Mouse (Mus musculus): ENCODE measurements at regions not wholly inside any gene's neighbourhood (a gene's known extent, or its start where the extent isn't known, plus 50 kb on each side); places are given as distances from the start of the nearest gene placed in this dataset.

DNA sequence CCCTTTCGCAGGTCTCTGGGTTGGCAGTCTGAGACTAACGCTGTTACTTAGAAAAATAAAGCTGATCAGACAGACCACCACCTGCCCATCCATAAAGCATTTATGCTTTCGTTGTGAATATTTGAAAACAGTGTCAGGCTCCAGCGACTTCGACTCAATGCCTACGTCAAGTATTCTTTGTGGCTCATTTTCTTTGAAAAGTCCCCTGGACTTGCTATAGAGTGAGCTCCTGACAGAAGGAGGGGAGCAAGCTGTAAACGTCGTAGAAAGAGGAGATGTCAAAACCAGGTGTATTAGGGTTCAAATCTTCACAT is 135.5 kb upstream of the Btg1 start:
- no peak for DNase-seq (ENCODE audit: extremely low read depth, low read depth)

DNA sequence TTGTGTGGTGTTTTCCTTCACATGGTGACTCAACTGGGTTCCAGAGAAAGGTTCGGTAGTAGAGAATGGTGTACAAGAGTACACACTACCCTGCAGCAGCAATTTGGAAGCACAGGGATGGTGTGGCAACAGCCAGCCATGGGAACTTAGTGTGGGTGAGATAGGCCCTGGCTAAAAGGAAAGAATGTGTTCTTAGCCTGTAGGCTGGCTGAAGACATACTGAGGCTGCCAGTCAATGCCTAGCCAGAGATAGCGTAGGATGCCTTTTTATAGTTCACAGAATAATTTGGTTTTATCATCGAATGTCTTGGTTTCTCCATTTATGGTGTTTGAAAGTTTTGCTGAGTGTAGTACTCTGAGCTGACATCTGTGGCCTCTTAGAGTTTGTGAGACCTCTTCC is 130.1 kb upstream of the Btg1 start:
- no peak for DNase-seq (ENCODE audit: extremely low read depth, low read depth)

DNA sequence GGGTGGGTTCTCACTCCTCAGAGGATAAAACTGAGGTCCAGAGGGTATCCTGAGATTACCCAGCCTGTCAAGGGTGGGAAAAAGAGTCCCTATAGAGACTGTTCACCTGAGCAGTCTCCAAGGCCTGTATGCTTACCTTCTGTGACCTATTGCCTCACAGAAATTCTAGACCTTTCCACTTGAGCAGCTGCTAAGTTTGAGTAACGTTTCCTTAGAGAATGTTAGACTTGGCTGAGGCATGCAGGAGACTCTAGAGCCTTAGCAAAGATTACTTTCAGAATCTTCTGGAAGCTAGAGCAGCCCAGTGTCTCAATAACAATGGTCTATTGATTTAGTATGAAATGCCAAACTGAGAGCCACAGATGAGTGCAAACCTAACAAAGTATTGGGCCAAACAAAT is 123.1 kb upstream of the Btg1 start:
- no peak for DNase-seq (ENCODE audit: extremely low read depth, low read depth)

DNA sequence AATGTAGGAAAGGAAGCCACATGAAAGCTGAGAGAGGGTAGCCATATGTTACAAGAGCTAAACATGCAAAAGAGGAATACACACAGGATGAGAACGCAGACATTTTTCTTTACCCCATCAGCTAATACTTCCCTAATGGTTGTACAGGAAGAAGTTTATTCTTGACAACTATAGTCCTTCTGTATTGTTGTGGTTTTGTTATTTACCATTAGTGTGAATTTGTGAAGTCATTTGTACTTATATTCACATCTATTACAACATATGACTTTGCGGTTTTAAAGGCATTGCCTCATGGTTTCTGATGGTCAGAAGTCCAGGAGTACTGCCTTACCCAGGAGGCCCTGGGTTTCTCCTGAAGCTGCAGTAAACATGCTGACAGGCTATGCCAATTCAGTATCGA is 120.1 kb upstream of the Btg1 start:
- no peak for DNase-seq (ENCODE audit: extremely low read depth, low read depth)

DNA sequence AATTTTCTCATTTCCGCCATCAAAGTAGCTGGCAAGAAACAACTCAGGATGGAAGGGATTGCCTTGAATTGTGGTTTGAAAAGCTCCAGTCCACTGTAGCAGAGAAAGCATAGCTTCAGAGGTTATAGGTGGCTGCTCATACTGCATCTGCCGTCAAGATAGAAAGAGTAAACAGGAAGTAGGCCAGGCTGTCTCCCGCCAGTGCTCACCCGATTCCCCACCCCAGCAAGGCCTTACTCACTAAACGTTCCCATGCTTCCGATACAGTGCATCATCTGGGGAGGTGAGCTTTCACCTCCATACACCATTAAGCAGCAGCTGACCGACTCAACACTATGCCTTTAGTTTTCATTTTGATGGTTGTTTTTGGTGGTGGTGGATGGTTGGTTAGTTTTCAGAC is 119.3 kb upstream of the Btg1 start:
- no peak for DNase-seq (ENCODE audit: extremely low read depth, low read depth)

DNA sequence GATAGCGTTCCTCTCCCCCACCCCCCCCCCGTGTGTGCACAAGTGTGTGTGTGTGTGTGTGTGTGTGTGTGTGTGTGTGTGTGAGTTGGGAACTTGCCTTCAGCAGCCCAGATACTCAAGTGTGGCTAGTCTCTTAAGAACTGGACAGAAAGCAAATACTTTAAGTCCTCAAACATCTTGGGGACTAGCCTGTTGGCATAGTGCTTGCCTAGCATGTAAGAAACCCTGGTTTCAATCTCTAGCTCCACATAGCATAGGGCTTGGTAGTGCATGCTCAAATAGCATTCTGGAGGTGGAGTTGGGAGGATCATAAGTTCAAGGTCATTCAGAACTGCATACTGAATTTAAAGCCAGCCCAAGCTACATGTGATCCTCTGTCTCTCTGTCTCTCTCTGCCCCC is 117.5 kb upstream of the Btg1 start:
- no peak for DNase-seq (ENCODE audit: extremely low read depth, low read depth)

DNA sequence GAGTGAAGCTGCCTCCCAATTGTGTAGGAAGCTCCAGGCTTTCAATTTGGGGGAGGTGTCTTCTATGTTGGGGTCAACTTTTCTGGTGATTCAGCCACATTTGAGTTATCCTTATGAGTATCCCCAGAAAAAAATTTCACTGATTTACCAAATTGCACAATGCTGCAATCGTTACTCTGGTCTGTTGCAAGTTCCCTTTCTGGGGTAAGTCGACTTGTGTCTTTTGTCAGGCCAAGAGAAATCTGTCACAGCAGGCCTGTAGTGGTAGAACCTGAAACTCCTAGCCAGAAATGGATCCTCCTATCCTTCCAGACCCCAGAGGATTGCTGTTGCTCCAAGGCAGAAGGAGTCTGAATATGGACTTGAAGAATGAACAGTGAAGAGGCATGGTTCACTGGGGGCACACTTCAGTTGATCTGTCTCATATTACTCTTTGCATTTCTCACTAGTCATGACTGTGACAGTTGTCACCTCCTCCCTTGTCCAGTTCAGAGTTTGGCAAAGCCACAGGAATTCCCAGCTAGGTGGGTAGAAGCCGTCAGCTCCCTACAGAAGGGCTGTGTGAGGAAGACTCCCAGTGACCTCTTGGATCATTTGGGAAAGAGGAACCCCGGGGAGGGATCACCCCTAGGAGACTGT is 114.6 kb upstream of the Btg1 start:
- DNase-seq (ENCODE audit: extremely low read depth, low read depth) = no peak

DNA sequence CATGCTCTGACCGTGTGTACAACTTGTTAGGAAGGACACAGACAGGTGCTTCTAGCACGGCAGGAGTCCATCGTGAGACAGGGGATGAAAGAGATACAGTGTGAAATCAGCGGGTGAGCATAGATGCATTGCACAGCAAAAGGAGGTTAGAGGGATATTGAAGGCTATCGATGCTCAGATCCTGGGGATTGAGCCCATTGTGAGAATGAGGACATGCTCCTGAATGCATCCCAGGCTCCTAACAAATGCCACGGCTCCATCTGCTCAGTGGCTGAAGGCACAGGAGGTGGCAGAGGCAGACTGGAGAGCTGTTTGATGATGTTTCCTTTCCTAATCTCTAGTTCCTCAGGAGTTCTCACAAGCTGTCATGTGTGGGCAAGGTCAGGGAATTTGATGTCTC is 114.1 kb upstream of the Btg1 start:
- no peak for DNase-seq (ENCODE audit: extremely low read depth, low read depth)

DNA sequence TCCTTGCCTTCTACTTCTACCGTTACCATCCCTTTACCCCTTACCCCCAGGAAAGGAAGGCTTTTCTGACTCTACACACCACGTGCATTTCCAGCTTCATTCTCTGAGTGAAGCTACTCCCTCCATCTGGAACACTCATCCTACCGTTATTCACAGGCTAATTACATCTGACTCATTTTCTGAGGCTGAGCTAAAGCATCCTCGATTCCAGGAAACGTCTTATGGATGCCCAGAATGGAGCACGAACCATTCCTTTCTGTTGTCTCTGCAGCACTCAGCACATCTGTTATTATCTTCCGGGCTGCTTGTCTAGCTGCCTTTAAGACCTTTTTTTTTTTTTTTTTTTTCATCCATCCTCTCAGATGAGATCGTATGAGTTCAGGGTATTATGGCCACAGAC is 112.5 kb upstream of the Btg1 start:
- DNase-seq (ENCODE audit: extremely low read depth, low read depth) = no peak

DNA sequence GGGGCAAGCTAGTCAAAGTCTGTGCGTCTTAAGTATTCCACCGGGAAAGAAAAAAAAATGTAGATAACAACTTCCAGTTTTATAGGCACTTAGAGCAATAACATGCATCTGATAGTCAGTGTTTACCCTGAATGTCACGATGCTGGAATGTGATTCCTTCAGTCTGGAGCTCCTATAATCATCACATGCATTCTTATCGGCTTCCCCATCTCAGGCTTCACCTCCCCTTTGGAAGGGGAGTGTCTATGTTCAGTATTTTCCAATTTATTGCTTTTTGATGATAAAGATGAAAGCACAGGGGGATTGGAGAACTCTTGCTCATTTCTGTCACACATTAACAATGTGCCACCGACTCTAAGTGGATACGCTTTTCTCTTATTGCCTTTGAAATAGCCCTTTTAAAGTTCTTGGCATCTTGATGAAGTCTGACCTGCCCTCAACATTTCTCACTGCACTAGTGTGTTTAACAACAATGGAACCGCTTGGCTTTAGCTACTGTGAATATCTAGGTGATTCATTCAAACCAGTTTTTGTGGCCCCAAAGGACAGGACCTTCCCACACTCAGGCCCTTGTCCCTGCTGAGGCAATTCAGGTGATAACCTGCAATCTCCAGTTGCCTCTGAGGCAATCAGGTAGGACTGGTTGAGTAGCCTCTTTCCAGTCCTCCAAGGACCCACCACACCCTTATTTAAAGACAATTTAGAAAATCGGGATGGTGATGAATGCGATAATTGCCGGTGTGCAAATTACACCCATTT is 101.5 kb upstream of the Btg1 start:
- DNase-seq (ENCODE audit: extremely low read depth, low read depth) = no peak

DNA sequence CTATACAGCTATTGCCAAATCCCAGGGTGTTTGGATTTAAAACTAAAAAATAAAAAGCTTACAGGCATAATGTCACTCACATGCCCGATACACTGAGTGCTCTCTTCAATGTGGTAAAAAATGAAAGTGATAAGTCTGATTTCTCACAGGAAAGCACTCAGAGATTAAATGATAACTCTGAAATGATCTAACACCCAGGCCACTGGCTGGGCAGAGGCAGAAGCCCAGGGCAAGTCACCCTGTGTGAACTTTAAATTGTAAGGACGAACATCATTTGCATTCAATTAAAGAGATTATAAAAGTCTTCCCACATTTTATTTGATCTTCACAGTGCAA is 100.9 kb upstream of the Btg1 start:
- DNase-seq (ENCODE audit: extremely low read depth, low read depth) = no peak

DNA sequence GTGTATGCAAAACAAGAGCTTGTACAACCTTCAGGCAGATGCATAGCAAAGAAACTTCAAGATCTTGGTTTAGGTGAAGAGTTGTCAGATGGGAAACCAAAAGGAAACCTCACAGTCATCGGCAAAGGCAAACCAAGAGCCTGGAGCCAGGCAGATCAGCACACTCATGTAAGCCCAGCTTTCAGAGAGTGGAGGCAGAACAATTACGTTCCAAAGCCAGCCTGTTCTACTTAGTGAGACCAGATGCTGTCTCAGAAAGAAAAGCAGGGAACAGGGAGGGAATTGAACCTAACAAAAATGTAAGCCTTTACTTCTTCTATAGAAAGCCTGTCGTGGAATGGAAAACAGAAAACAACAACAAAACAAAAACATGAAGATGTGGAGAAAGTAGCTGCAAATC is 97.4 kb upstream of the Btg1 start:
- DNase-seq (ENCODE audit: extremely low read depth, low read depth) = no peak

DNA sequence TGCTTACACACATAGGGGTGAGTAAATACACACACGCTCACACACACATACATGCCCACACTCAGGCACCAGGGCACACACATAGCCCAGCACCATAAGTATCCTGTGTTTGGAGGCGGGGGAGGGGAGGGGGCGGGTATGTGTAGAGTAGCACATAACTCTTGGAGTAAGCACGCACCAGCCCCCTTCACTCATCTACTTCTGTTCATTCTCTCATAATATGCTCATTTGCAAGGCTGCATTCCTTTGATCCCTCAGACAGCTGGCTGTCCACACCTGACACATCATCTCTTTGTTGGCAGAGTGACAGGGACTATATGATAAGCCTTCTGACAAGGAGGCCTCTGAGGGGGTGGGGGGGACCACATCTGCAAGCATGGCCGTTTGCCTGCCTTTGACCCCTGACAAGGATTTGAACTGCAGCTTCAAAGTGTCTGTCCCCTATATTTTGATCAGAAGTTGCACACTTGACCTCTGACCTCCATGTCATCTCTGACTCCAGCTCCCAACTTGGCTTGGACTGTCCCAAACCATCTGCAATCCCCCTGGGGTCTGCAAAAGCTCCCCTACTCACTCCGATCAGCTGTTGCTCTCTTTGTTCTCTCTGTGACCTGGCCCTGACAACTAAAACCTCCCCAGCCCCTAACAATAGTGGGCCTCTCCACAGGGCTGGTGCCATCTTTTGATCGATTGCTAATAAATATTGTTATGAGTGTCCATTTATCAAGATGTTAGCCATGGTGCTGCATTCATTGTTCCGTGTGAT is 95.6 kb upstream of the Btg1 start:
- no peak for DNase-seq (ENCODE audit: extremely low read depth, low read depth)

DNA sequence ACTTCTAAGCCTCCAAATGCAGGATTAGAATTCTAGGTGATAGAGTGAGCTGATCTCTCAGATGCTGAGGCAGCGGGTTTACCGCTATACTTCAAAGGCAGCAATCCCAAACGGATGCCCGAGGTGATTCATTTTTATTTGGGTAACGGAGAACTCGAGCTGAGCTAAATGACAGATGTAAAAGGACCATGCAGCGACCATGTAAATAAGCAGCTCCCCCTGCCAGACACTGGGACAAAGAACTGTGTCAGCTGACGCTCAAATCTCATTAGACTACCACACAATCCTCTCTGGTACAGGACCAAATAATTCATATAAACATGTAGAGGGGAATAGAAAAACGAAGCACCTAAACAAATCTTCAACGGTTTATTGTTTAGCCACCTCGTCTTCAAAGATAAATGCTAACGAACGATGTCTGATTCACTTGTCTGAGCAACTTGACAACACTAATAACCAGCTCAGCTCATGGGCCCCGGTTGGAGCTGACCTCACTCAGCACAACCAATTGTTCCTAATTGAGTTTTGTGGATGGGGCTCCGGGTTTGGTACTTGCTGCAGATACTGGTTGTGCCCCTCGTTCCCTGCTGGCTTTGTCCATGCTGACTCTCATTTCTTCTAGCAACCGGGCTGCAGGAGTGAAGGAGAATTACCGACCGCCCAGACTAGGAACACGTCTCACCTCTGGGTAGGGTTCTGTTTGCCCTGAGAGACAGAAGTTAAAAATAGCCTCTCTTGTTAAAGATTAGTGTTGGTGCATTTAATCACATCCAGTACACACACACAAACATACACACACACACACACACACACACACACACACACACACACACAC is 92.6 kb upstream of the Btg1 start:
- DNase-seq (ENCODE audit: extremely low read depth, low read depth) = no peak

DNA sequence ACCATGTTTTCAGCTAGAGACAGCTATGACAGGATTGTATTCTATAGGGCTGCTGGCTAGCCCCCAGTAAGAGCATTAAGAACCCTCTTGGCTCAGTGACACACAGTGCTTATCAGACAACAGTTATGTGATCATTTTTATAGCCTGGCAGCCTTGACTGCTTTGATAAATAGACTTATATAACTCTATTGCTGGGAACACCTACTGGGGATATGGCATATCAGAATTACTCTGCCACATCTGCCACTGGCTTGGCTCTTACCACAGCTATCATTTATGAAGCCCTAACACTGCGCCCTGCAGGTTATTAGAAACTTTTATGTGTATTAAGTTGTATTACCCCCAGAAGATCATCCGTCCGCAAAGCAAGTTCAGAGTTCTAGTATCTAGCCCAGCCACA is 88.9 kb upstream of the Btg1 start:
- no peak for DNase-seq (ENCODE audit: extremely low read depth, low read depth)

DNA sequence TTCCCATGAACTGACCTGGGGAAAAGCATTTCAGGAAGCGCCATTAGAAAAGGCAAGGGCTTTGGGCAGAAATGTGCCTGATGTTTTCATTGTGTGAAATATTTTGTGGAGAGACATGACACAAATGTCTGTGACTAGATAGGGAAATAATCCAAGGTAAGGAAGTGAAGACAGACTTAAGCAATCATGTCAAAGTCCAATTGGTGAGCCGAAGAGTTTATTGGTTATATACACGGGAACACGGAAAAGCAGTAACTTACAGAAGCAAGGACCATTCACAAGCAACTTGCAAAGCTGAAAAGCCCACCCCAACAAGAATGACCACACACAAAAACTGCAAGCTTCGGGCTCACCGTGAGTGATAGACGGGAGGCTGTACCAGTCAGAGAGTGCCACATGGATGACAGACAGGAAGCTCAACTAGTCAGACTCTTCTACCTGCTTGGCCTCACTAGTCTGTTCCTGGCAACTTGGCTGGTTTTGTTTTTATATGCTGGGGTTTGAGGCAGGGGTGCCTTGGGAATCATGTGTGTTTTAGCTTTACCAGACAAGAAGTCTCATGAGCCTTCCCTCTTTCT is 82.2 kb upstream of the Btg1 start:
- no peak for DNase-seq (ENCODE audit: extremely low read depth, low read depth)

DNA sequence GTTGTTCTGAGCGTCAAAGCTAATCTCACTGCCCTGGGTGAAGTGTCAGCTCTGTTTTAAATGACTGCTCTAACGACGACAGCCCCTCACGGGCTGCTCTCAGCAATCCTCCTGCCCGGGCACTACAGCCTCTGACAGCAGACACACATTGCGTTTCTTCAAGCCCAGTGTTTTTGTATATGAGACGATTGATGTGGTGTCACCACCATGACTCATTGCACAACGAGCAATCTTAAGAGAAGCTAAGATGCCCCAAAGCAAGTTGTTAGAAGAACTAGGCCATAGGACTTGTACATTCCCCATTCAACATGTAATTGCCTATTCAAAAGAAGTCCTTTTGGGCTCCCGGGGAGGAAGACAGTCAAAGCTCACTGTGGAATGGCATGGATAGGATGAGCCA is 81.3 kb upstream of the Btg1 start:
- no peak for DNase-seq (ENCODE audit: extremely low read depth, low read depth)

DNA sequence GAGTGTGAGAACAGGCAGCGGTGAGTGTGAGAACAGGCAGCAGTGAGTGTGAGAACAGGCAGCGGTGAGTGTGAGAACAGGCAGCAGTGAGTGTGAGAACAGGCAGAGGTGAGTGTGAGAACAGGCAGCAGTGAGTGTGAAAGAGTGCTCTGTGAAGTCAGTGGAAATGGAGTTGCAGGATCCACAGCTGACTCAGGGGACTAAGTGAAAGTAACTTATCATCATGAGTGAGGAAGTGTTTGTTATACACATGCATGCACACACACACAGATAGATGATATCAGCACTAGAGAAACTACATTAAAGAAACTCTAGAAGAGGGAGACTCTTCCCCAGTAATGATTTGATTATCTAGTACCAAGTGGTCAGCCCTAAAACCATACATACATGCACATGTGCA is 76.0 kb upstream of the Btg1 start:
- DNase-seq (ENCODE audit: extremely low read depth, low read depth) = no peak

DNA sequence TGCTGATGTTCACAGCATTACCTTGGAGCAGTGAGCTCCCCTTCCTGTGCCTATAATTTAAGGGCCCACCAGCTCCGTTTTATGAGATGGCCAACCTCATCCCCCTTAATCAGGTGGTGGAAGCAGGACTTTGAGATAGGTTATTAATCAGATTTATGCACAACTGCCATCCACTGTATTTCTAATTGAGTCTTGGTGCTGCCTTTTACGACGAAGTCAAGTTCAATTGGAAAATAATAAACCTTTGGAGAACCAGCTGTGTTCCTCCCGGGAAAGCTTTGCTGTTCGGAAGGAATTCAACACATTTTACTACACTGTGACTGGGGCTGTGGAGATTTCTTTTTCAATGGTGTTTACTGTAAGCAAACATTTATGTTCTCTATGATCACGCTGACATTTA is 71.5 kb upstream of the Btg1 start:
- no peak for DNase-seq (ENCODE audit: extremely low read depth, low read depth)

DNA sequence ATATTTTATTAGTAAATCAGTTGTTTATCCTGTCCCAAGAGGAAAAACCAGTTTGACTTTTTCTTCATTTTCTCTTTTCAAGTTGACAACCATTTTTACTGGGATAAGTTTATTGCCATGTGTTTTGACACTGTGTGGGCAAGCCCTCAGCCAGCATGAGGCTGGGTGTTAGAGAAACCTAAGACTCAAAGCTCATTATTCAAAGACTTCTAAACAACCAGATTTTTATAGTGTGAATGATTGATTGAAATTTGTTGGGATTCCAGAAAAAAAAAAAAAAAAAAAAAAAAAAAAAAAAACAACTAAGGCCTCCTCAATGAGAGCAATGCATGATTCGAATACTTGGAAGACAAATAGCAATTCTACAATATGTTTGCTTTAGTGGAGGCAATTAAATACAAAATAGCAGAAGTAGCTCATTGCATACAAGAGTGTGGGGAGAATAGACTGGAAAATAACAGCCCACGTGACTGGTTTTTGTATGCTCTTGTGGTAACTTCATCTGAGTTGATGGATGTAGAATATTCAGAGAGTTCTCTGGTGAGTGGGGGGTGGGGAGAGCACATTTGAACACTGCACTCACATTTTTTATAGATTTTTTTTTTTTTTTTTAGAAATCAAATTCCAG is 70.9 kb upstream of the Btg1 start:
- DNase-seq (ENCODE audit: extremely low read depth, low read depth) = no peak

DNA sequence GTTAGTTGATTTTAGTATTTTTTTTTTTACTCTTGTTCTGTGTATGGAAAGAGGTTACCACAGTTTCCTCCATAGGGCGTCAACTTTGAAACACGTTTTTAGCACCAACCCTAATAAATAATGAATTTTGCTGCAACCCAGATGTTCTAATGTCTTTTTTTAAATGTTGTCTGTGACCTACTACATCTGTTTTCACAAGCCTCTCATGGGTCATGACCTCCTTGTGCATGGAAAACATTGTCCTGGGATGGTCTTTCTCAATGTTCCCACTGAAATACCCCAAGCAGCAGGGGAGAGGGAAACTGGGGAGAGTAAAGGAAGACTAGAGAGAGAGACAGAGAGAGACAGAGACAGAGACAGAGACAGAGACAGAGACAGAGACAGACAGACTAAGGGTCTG is 67.2 kb upstream of the Btg1 start:
- no peak for DNase-seq (ENCODE audit: extremely low read depth, low read depth)
